Mouse (Mus musculus): ENCODE data around the gene Gfy. TPM values are rescaled to one million over a fixed set of nuclear protein-coding genes. Genes with fewer than 3 reads are reported as not detected.

Gene Gfy
- total RNA-seq, 2 experiments from 2014 or later = 0.26 to 0.40 TPM

DNA sequence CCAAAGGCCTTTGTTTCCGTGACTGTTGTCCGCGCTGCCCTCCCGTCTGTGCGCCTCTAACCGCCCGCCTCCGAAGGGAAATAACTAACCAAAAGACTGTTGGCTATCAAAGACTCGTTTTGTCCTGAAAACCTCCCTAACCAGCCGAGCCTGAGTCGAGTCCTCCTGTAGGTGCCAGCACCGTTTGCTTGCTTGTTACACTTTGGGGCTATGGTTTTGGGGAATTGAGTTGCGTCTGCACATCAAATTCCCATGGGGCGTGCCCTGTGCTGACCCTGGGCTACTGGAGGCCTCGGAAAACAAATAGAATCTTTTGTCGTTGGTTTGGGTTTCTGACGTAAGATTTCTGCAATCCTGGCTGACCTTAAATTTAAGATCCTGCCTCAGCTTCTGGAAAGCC is 50.1 kb downstream of the Gfy start:
- no peak for DNase-seq (ENCODE audit: low spot score in 2 of 2)

DNA sequence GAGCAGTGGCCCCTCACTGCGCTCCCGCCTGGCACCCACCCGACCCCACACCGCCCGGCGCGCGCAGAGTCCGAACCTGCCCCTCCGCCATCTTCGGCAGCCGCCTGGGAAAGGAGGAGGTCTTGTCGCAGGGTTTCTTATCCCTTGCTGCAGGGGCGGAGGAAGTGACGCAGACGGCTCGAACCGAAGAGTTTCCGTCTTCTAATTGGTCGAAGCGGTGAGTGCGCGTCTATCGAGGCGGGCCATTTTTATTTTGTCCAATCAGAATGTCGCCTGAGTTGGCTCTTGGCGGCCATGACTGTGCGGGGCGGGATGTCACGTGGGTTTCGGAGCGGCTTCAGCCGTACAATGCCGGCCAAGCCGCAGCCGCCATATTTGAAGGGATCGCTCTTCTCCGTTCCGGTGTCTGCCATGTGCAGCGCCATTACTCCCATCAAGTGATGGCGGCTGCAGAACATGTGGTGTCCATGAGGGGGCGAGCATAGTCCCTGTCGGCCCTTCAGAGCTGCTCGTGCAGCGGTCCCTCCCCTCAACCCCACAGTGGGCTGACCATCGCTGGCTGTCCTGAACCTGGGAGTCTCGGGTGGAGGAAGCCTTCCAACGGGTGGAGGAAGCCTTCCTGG is 50.6 kb downstream of the Gfy start, which contains the start of gene Rpl13a:
Gene Rpl13a, minus strand, starts transcription at position 138 of the 623 bp plus-strand sequence.
- peak; percentile 98 to 99 for DNase-seq (ENCODE audit: low spot score in 2 of 2)

DNA sequence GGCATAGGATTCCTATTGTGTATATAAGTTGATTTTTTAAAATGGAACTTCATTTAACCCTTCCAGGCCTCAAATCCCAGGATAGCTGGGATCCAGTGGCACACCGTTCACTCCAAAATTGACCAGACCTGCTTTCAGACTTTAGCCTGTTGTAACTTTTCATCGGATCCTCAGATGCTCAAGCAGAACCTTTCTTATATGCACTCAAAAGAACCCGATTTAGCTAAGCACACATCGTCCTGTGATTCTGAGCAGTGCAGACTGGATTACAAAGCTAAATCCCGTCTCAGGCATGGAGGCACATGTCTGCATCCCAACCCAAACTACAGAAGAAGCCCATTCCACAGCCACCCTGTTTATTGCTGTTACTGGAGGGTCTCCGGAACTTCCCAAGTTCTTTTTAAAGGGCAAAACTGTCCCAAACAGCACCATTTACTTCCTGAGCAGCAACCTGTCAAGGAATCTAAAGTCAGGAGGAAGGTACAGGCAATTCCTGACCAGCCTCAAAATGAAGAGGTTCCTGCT is 51.6 kb downstream of the Gfy start:
- no peak for DNase-seq (ENCODE audit: low spot score in 2 of 2)

DNA sequence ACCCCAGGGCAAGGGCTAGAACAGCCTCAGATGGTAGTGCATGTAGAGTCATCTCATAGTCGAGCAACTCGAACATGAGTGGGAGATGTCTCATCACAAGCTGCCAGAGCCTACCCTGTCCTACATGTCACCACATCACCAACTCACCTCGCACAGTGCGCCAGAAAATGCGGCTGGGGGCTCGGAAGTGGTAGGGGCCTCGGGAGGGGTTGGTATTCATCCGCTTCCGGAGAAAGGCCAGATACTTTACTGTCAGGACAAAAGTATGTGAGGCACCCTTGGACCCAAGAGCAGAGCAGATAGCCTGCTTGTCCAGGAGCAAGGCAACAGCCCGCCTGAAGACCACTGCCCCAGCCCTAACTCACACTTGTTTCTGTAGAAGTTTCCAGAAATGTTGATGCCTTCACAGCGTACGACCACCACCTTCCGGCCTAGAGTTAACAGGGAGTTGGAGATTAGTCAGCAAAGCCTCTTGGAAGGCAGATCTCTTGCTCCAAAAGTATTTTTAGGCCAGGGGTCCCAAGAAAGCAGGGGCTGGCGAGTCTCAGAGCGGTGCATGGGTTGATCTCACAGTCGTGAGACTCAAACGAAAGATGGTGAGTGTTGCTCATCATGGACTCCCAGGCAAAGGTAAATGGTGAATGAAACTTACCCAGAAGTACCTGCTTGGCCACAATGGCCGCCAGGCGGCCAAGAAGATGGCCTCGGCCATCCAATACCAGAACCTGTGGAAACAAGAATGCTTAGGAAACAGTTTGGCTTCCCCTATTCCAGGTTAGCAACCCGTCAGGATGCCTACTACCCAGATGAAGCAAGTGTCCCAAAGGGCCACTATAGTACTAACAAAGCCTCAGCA is 52.3 kb downstream of the Gfy start:
- no peak for DNase-seq (ENCODE audit: low spot score in 2 of 2)

Small RNA genes lying within 50 kb of the gene (microRNA-seq; reads per million reads assigned to microRNA genes)
- gene Mir5121 = 5.5 to 9.9 reads per million in 2 experiments
- gene Mir7055 = 0.75 to 2.3 reads per million in 2 experiments

Other genes with a start within 250 kb of the Gfy start
- gene Tsks, start 236.4 kb downstream of the Gfy start, total RNA-seq (2021) = 1 to 10 TPM; 1.7 to 3.0 TPM
- 10 to 100 TPM; 98.3 to 98.4 TPM for gene Cpt1c, start 204.7 kb downstream of the Gfy start, total RNA-seq (2021)
- gene Prmt1, start 193.0 kb downstream of the Gfy start, total RNA-seq (2021) = 100 to 1,000 TPM; 174 to 178 TPM
- gene Irf3, start 181.9 kb downstream of the Gfy start, total RNA-seq (2021) = 10 to 100 TPM; 35.2 to 41.9 TPM
- gene Bcl2l12, start 180.9 kb downstream of the Gfy start, total RNA-seq (2021) = 1 to 10 TPM; 2.8 to 3.8 TPM
- 100 to 1,000 TPM; 159 to 163 TPM for gene Scaf1, start 163.2 kb downstream of the Gfy start, total RNA-seq (2021)
- gene Rras, start 161.6 kb downstream of the Gfy start, total RNA-seq (2021) = 10 to 100 TPM; 10.0 to 14.5 TPM
- 10 to 100 TPM; 63.3 to 67.5 TPM for gene Prr12, start 126.7 kb downstream of the Gfy start, total RNA-seq (2021)
- 10 to 100 TPM; 51.9 to 59.7 TPM for gene Nosip, start 117.1 kb downstream of the Gfy start, total RNA-seq (2021)
- gene Prrg2, start 116.9 kb downstream of the Gfy start, total RNA-seq (2021) = 1 to 10 TPM; 6.2 to 9.2 TPM
- gene Rcn3, start 87.3 kb downstream of the Gfy start, total RNA-seq (2021) = 1 to 10 TPM; 5.9 to 6.0 TPM
- gene Fcgrt, start 75.7 kb downstream of the Gfy start, total RNA-seq (2021) = 10 to 100 TPM; 19.6 to 20.1 TPM
- gene Rps11, start 55.1 kb downstream of the Gfy start, total RNA-seq (2021) = 100 to 1,000 TPM; 474 to 479 TPM
- 100 to 1,000 TPM; 712 to 811 TPM for gene Rpl13a, start 50.8 kb downstream of the Gfy start, total RNA-seq (2021)
- not detected for gene Gm45713, start 43.3 kb downstream of the Gfy start, total RNA-seq (2021)
- gene Flt3l, start 43.1 kb downstream of the Gfy start, total RNA-seq (2021) = 1 to 10 TPM; 8.4 to 9.7 TPM
- 10 to 100 TPM; 46.7 to 51.7 TPM for gene Pih1d1, start 25.3 kb downstream of the Gfy start, total RNA-seq (2021)
- 10 to 100 TPM; 12.7 to 15.1 TPM for gene Aldh16a1, start 25.0 kb downstream of the Gfy start, total RNA-seq (2021)
- 1,000 to 10,000 TPM; 1,307 TPM for gene Slc17a7, start 15.6 kb downstream of the Gfy start, total RNA-seq (2021)
- gene Pth2, start 1.4 kb upstream of the Gfy start, total RNA-seq (2021) = not detected
- 1 to 10 TPM; 4.9 to 9.7 TPM for gene Ccdc155, start 25.3 kb upstream of the Gfy start, total RNA-seq (2021)
- 10 to 100 TPM; 33.6 to 38.3 TPM for gene Dkkl1, start 32.6 kb upstream of the Gfy start, total RNA-seq (2021)
- 1 to 10 TPM; 2.1 to 4.3 TPM for gene Tead2, start 36.2 kb upstream of the Gfy start, total RNA-seq (2021)
- 1 to 10 TPM; 4.8 to 5.3 TPM for gene Cd37, start 59.5 kb upstream of the Gfy start, total RNA-seq (2021)
- 1 to 10 TPM; 1.7 to 1.9 TPM for gene Slc6a16, start 61.5 kb upstream of the Gfy start, total RNA-seq (2021)
- not detected for gene Slc6a21, start 97.9 kb upstream of the Gfy start, total RNA-seq (2021)
- 10 to 100 TPM; 19.0 to 26.5 TPM for gene Trpm4, start 154.2 kb upstream of the Gfy start, total RNA-seq (2021)
- under 1 TPM; 0.19 to 0.30 TPM for gene Hrc, start 155.7 kb upstream of the Gfy start, total RNA-seq (2021)
- gene Ppfia3, start 187.4 kb upstream of the Gfy start, total RNA-seq (2021) = 100 to 1,000 TPM; 154 to 170 TPM
- gene Lin7b, start 191.0 kb upstream of the Gfy start, total RNA-seq (2021) = 100 to 1,000 TPM; 133 to 165 TPM
- 100 to 1,000 TPM; 372 to 395 TPM for gene Snrnp70, start 216.2 kb upstream of the Gfy start, total RNA-seq (2021)
- gene Kcna7, start 226.1 kb upstream of the Gfy start, total RNA-seq (2021) = not detected
- gene Ntf5, start 234.1 kb upstream of the Gfy start, total RNA-seq (2021) = under 1 TPM in 1 of 2 experiments, not detected in 1; 0.19 TPM
- gene Lhb, start 241.3 kb upstream of the Gfy start, total RNA-seq (2021) = not detected